Mouse (Mus musculus): ENCODE data around the gene Scn8a. TPM values are rescaled to one million over a fixed set of nuclear protein-coding genes. Genes with fewer than 3 reads are reported as not detected.

Scn8a gene
- polyA plus RNA-seq, 1 experiment: 0.20 TPM

GRCm38 (mm10) chr15:101052560-101053501 is 183.2 kb downstream of the Scn8a start:
- 50% methylated on average over 120 of the region's 120 CpGs for WGBS
- no peak overlapping the region for H3K4me3 ChIP-seq (ENCODE audit: control insufficient read depth, insufficient read depth, low read length)
- peaks cover 10% of the 10 kb centered on the region; the same call in 1 of the 2 replicates for H3K27me3 ChIP-seq (ENCODE audit: control insufficient read depth, insufficient read depth, low read length)

GRCm38 (mm10) chr15:101053832-101054459 is 184.3 kb downstream of the Scn8a start:
- no peaks in the 10 kb centered on the region for H3K36me3 ChIP-seq (ENCODE audit: control insufficient read depth, insufficient read depth, low read length)
- no peak for TF ChIP-seq POLR2A (IDR thresholded peaks at IDR 0.05; ENCODE audit: control insufficient read depth, extremely low read depth, insufficient read depth, low read length, poor library complexity)
- TF ChIP-seq CTCF (IDR thresholded peaks at IDR 0.05; ENCODE audit: borderline replicate concordance, control insufficient read depth, extremely low read depth, insufficient read depth, low read length, poor library complexity): no peak
- H3K27ac ChIP-seq (ENCODE audit: control insufficient read depth, insufficient read depth, low read length): no peak overlapping the region
- no peak for DNase-seq
- H3K27me3 ChIP-seq (ENCODE audit: control insufficient read depth, insufficient read depth, low read length): peaks cover 10% of the 10 kb centered on the region; the same call in 1 of the 2 replicates
- no peaks in the 10 kb centered on the region for H3K4me1 ChIP-seq (replicated peaks; ENCODE audit: control insufficient read depth, insufficient read depth, low read length)
- no peak overlapping the region for H3K4me3 ChIP-seq (ENCODE audit: control insufficient read depth, insufficient read depth, low read length)
- WGBS: 27% methylated on average over 65 of the region's 65 CpGs

More at GRCm38 (mm10) chr15:101052560-101053501, 183.2 kb downstream of the Scn8a start:
- Histone ChIP-seq H3K4me1 (replicated peaks; ENCODE audit: control insufficient read depth, insufficient read depth, low read length) (no peaks in the 10 kb centered on the region), H3K36me3 (ENCODE audit: control insufficient read depth, insufficient read depth, low read length) (no peaks in the 10 kb centered on the region), H3K27ac (ENCODE audit: control insufficient read depth, insufficient read depth, low read length) (no peak overlapping the region)
- TF ChIP-seq CTCF (IDR thresholded peaks at IDR 0.05; ENCODE audit: borderline replicate concordance, control insufficient read depth, extremely low read depth, insufficient read depth, low read length, poor library complexity): no peak
- TF ChIP-seq POLR2A (IDR thresholded peaks at IDR 0.05; ENCODE audit: control insufficient read depth, extremely low read depth, insufficient read depth, low read length, poor library complexity): no peak
- DNase-seq: no peak

GRCm38 (mm10) chr15:101054541-101054940 is 184.9 kb downstream of the Scn8a start:
- no peak for DNase-seq
- Histone ChIP-seq H3K4me1 (replicated peaks; ENCODE audit: control insufficient read depth, insufficient read depth, low read length) (no peaks in the 10 kb centered on the region), H3K27ac (ENCODE audit: control insufficient read depth, insufficient read depth, low read length) (no peak overlapping the region), H3K27me3 (ENCODE audit: control insufficient read depth, insufficient read depth, low read length) (peaks cover 10% of the 10 kb centered on the region; the same call in 1 of the 2 replicates), H3K4me3 (ENCODE audit: control insufficient read depth, insufficient read depth, low read length) (no peak overlapping the region), H3K36me3 (ENCODE audit: control insufficient read depth, insufficient read depth, low read length) (no peaks in the 10 kb centered on the region)
- WGBS: 81% methylated on average over 10 of the region's 10 CpGs
- TF ChIP-seq CTCF (IDR thresholded peaks at IDR 0.05; ENCODE audit: borderline replicate concordance, control insufficient read depth, extremely low read depth, insufficient read depth, low read length, poor library complexity) (no peak), POLR2A (IDR thresholded peaks at IDR 0.05; ENCODE audit: control insufficient read depth, extremely low read depth, insufficient read depth, low read length, poor library complexity) (no peak)

- Histone ChIP-seq H3K27ac (ENCODE audit: control insufficient read depth, insufficient read depth, low read length) (no peak overlapping the region), H3K36me3 (ENCODE audit: control insufficient read depth, insufficient read depth, low read length) (no peaks in the 10 kb centered on the region), H3K27me3 (ENCODE audit: control insufficient read depth, insufficient read depth, low read length) (peaks cover 10% of the 10 kb centered on the region; the same call in 1 of the 2 replicates), H3K4me1 (replicated peaks; ENCODE audit: control insufficient read depth, insufficient read depth, low read length) (no peaks in the 10 kb centered on the region), H3K4me3 (ENCODE audit: control insufficient read depth, insufficient read depth, low read length) (no peak overlapping the region)
- peak; percentile 42 for DNase-seq
- no peak for TF ChIP-seq CTCF (IDR thresholded peaks at IDR 0.05; ENCODE audit: borderline replicate concordance, control insufficient read depth, extremely low read depth, insufficient read depth, low read length, poor library complexity)
- TF ChIP-seq POLR2A (IDR thresholded peaks at IDR 0.05; ENCODE audit: control insufficient read depth, extremely low read depth, insufficient read depth, low read length, poor library complexity): no peak
- WGBS: 42% methylated on average over 10 of the region's 10 CpGs
Observed at GRCm38 (mm10) chr15:101056225-101056624, 186.6 kb downstream of the Scn8a start.

- no peaks in the 10 kb centered on the region; the same call in 1 of the 2 replicates for H3K27me3 ChIP-seq (ENCODE audit: control insufficient read depth, insufficient read depth, low read length)
- 80% methylated on average over 9 of the region's 9 CpGs for WGBS
- no peak overlapping the region for H3K27ac ChIP-seq (ENCODE audit: control insufficient read depth, insufficient read depth, low read length)
- H3K4me3 ChIP-seq (ENCODE audit: control insufficient read depth, insufficient read depth, low read length): no peak overlapping the region
- H3K36me3 ChIP-seq (ENCODE audit: control insufficient read depth, insufficient read depth, low read length): no peaks in the 10 kb centered on the region
- H3K4me1 ChIP-seq (replicated peaks; ENCODE audit: control insufficient read depth, insufficient read depth, low read length): no peaks in the 10 kb centered on the region
- no peak for DNase-seq
- TF ChIP-seq CTCF (IDR thresholded peaks at IDR 0.05; ENCODE audit: borderline replicate concordance, control insufficient read depth, extremely low read depth, insufficient read depth, low read length, poor library complexity): no peak
- no peak for TF ChIP-seq POLR2A (IDR thresholded peaks at IDR 0.05; ENCODE audit: control insufficient read depth, extremely low read depth, insufficient read depth, low read length, poor library complexity)
Observed at GRCm38 (mm10) chr15:101059570-101060279, 190.1 kb downstream of the Scn8a start.
